ENCODE assay signal across 28 mouse cellular contexts in genomic region chr7:16871600-16871999, GRCm38 (mm10). TPM values are rescaled to one million over a fixed set of nuclear protein-coding genes. Genes with fewer than 3 reads are reported as not detected.
DNase-seq lines count a peak whose midpoint lies in the region; ATAC-seq and TF ChIP-seq lines count a peak whose summit lies in the region.
"Had no signal": no experiment of that assay in that cellular context is flagged by ENCODE, and none has a peak within 500 bp of the region (broad histone marks: within the 10 kb centered on the region; RNA-seq: fewer than 3 reads in every experiment).

No protein-coding gene starts in this region.

- H3K79me2 ChIP-seq in MEL (ENCODE audit: control insufficient read depth, insufficient read depth, low read length, poor library complexity), result no peaks in the 10 kb centered on the region; the same call in 1 of the 2 replicates

- H3K4me1 ChIP-seq in limb, embryonic 13.5 days, result peaks cover 13% of the 10 kb centered on the region
- peaks cover 24% of the 10 kb centered on the region for H3K4me1 ChIP-seq in limb, embryonic 10.5 days
- no peaks in the 10 kb centered on the region; a peak in 1 of 4 replicates for H3K4me1 ChIP-seq in MEL (ENCODE audit: control insufficient read depth in 1 of 2, insufficient read depth in 2 of 2, low read length in 2 of 2)
- H3K4me1 ChIP-seq in midbrain, embryonic 11.5 days (ENCODE audit: control insufficient read depth, insufficient read depth, low read length), result peaks cover 11% of the 10 kb centered on the region

- no peak overlapping the region for H3K4me2 ChIP-seq in limb, embryonic 13.5 days (replicated peaks)
- no peak overlapping the region for H3K4me2 ChIP-seq in midbrain, embryonic 11.5 days
- H3K4me2 ChIP-seq: embryonic facial prominence, embryonic 13.5 days; forebrain, embryonic 13.5 days; heart, embryonic 12.5 days; heart, embryonic 15.5 days; hindbrain, embryonic 14.5 days had no signal

- TF ChIP-seq EP300 in MEL (IDR thresholded peaks at IDR 0.05; ENCODE audit: low read depth in 1 of 2, low read length in 2 of 2), result no peak

- H3K27ac ChIP-seq in limb, embryonic 13.5 days, result 0 out of 2 replicates have a peak overlapping the region, but pooled peaks have one; percentile 22
- H3K27ac ChIP-seq in limb, embryonic 10.5 days, result no peak overlapping the region
- no peak overlapping the region for H3K27ac ChIP-seq in MEL (ENCODE audit: control insufficient read depth, low read depth, low read length)
- no peak overlapping the region for H3K27ac ChIP-seq in midbrain, embryonic 11.5 days (ENCODE audit: low read depth, low read length)
- H3K27ac ChIP-seq: embryonic facial prominence, embryonic 10.5 days; embryonic facial prominence, embryonic 13.5 days; forebrain, embryonic 13.5 days; heart, embryonic 15.5 days; hindbrain, embryonic 14.5 days; hindbrain, postnatal 0 days had no signal

- H3K36me3 ChIP-seq in limb, embryonic 13.5 days, result peaks cover 49% of the 10 kb centered on the region
- peaks cover 50% of the 10 kb centered on the region for H3K36me3 ChIP-seq in limb, embryonic 10.5 days
- peaks cover 0 to 4% of the 10 kb centered on the region in 2 experiments; a peak in 2 of 4 replicates for H3K36me3 ChIP-seq in MEL (ENCODE audit: control insufficient read depth in 1 of 2, insufficient read depth in 2 of 2, low read length in 2 of 2)
- no peaks in the 10 kb centered on the region for H3K36me3 ChIP-seq in midbrain, embryonic 11.5 days (ENCODE audit: control insufficient read depth, insufficient read depth, low read length)

- H3K9ac ChIP-seq in limb, embryonic 13.5 days, result no peak overlapping the region
- H3K9ac ChIP-seq in MEL (ENCODE audit: control insufficient read depth, low read depth, low read length, poor library complexity, severe bottlenecking), result no peak overlapping the region
- H3K9ac ChIP-seq in midbrain, embryonic 11.5 days (ENCODE audit: low read length), result no peak overlapping the region
- H3K9ac ChIP-seq: embryonic facial prominence, embryonic 13.5 days; forebrain, embryonic 13.5 days; heart, embryonic 12.5 days; heart, embryonic 15.5 days; hindbrain, embryonic 14.5 days had no signal

- ATAC-seq in limb, embryonic 13.5 days (ENCODE audit: low FRiP score, low read depth), result no peak
- ATAC-seq in midbrain, embryonic 11.5 days (ENCODE audit: low FRiP score), result no peak
- ATAC-seq: forebrain, embryonic 13.5 days; forebrain, embryonic 16.5 days; hindbrain, postnatal 0 days; inflammation-experienced regulatory T-cells, adult 6 months; intestine, embryonic 16.5 days had no signal

- WGBS in limb, embryonic 13.5 days, result 78% methylated on average over 10 of the region's 10 CpGs
- WGBS in limb, embryonic 10.5 days, result 79% methylated on average over 10 of the region's 10 CpGs
- 87% methylated on average over 10 of the region's 10 CpGs for WGBS in midbrain, embryonic 11.5 days

- TF ChIP-seq CTCF in MEL (IDR thresholded peaks at IDR 0.05 in 2 of 3, conservative IDR thresholded peaks at IDR 0.05 in 1 of 3; ENCODE audit: control insufficient read depth in 1 of 3, insufficient read depth in 1 of 3, low read depth in 2 of 3, low read length in 3 of 3, poor library complexity in 1 of 3, severe bottlenecking in 1 of 3), result no peak

- no peaks in the 10 kb centered on the region for H3K27me3 ChIP-seq in limb, embryonic 13.5 days
- no peaks in the 10 kb centered on the region for H3K27me3 ChIP-seq in limb, embryonic 10.5 days (ENCODE audit: low read depth, poor library complexity, severe bottlenecking)
- H3K27me3 ChIP-seq in MEL (ENCODE audit: control insufficient read depth in 1 of 2, insufficient read depth in 2 of 2, low read length in 2 of 2), result no peaks in the 10 kb centered on the region
- no peaks in the 10 kb centered on the region for H3K27me3 ChIP-seq in midbrain, embryonic 11.5 days (ENCODE audit: control insufficient read depth, insufficient read depth, low read length)
- H3K27me3 ChIP-seq: embryonic facial prominence, embryonic 13.5 days; forebrain, embryonic 13.5 days; heart, embryonic 12.5 days; heart, embryonic 15.5 days had no signal

- no peak for DNase-seq in limb, embryonic 10.5 days (ENCODE audit: low spot score)
- DNase-seq in 3T3-L1 (ENCODE audit: low read depth, low spot score), result peak; percentile 60
- DNase-seq in MEL (ENCODE audit: low read depth, low spot score), result peak; percentile 51
- DNase-seq in ZHBTc4 (ENCODE audit: low read depth, low spot score), result peak; percentile 55
- DNase-seq in midbrain, embryonic 11.5 days (ENCODE audit: low spot score, missing footprints), result no peak
- DNase-seq in c-Kit-positive CD71-positive TER-119-positive erythroid progenitor cells, embryonic 14.5 days (ENCODE audit: low spot score), result no peak
- DNase-seq: adrenal gland, adult 2 months; adrenal gland, postnatal 14 days; cerebellum, adult 8-10 months; cerebellum, postnatal 10 days; cerebellum, postnatal 36 days; embryo, embryonic 11 days; gastrocnemius, postnatal 25 days; heart, adult 18-20 months; heart, postnatal 10 days; heart, postnatal 4 days had no signal

- TF ChIP-seq RAD21 in MEL (IDR thresholded peaks at IDR 0.05; ENCODE audit: low read depth, low read length), result no peak

- no peak overlapping the region for H3K4me3 ChIP-seq in limb, embryonic 13.5 days
- H3K4me3 ChIP-seq in limb, embryonic 10.5 days, result no peak overlapping the region
- H3K4me3 ChIP-seq in MEL (ENCODE audit: control insufficient read depth in 1 of 2, insufficient read depth in 1 of 2, low read depth in 2 of 2, low read length in 2 of 2), result no peak overlapping the region
- no peak overlapping the region for H3K4me3 ChIP-seq in midbrain, embryonic 11.5 days (ENCODE audit: low read depth, low read length)
- H3K4me3 ChIP-seq: embryonic facial prominence, embryonic 10.5 days; embryonic facial prominence, embryonic 13.5 days; erythroblast, embryonic 14.5 days; forebrain, embryonic 13.5 days; heart, embryonic 12.5 days; heart, embryonic 15.5 days had no signal

- TF ChIP-seq POLR2A in MEL (IDR thresholded peaks at IDR 0.05; ENCODE audit: control insufficient read depth in 1 of 2, insufficient read depth in 1 of 2, low read depth in 1 of 2, low read length in 2 of 2, poor library complexity in 1 of 2), result no peak

- no peaks in the 10 kb centered on the region for H3K9me3 ChIP-seq in limb, embryonic 13.5 days
- no peaks in the 10 kb centered on the region for H3K9me3 ChIP-seq in limb, embryonic 10.5 days (replicated peaks)
- no peaks in the 10 kb centered on the region for H3K9me3 ChIP-seq in MEL (replicated peaks; ENCODE audit: insufficient read depth, low read length)
- H3K9me3 ChIP-seq in midbrain, embryonic 11.5 days (ENCODE audit: control insufficient read depth, low read length), result no peaks in the 10 kb centered on the region
- H3K9me3 ChIP-seq: embryonic facial prominence, embryonic 10.5 days; embryonic facial prominence, embryonic 13.5 days; forebrain, embryonic 13.5 days; heart, embryonic 12.5 days; heart, embryonic 15.5 days had no signal

TF ChIP-seq in MEL, 35 proteins besides CTCF, POLR2A, EP300 and RAD21 (continues in another document):
- TF ChIP-seq POLR2AphosphoS2 (IDR thresholded peaks at IDR 0.05; ENCODE audit: low read length) (no peak), JUND (IDR thresholded peaks at IDR 0.05; ENCODE audit: low read depth, low read length) (no peak), NELFE (IDR thresholded peaks at IDR 0.05; ENCODE audit: low read depth, low read length) (no peak), RCOR1 (IDR thresholded peaks at IDR 0.05; ENCODE audit: low read depth, low read length) (no peak)

RNA-seq across cellular contexts. Expression of gene Dact3, which starts 3.5 kb away (rescaled TPM):
- polyA plus RNA-seq in limb, embryonic 13.5 days (2015; fragmentation: Nextera tagmentation; extraction: Ambion mirVana), result 5.1 and 6.1 TPM in 2 replicates
- polyA plus RNA-seq in limb, embryonic 10.5 days (2016; fragmentation: Nextera tagmentation; extraction: Ambion mirVana), result 7.0 and 8.2 TPM in 2 replicates
- total RNA-seq in MEL (2012; rRNA removed), result 0.31 and 0.49 TPM in 2 replicates
- 1 to 10 TPM in 1 of 2 experiments, not detected in 1; 2.1 TPM for polyA plus RNA-seq in MEL (2012; ENCODE audit: insufficient read depth in 1 of 2, insufficient read length in 2 of 2, low read depth in 1 of 2, low replicate concordance in 2 of 2, missing spikeins in 1 of 2)
- 4.8 and 5.3 TPM in 2 replicates for polyA plus RNA-seq in midbrain, embryonic 11.5 days (2014; fragmentation: Nextera tagmentation; extraction: Ambion mirVana)
- polyA plus RNA-seq: inflammation-experienced regulatory T-cells, adult 6 months had no signal

RNA-seq across cellular contexts. Expression of gene Gng8, which starts 20.0 kb away (rescaled TPM):
- polyA plus RNA-seq in limb, embryonic 13.5 days (2015; fragmentation: Nextera tagmentation; extraction: Ambion mirVana), result 15.4 and 16.0 TPM in 2 replicates
- polyA plus RNA-seq in limb, embryonic 10.5 days (2016; fragmentation: Nextera tagmentation; extraction: Ambion mirVana), result 15.4 and 18.5 TPM in 2 replicates
- 0.39 TPM in 1 of 2 replicates, not detected in the other for total RNA-seq in MEL (2012; rRNA removed)
- polyA plus RNA-seq in MEL (2012; ENCODE audit: insufficient read depth in 1 of 2, insufficient read length in 2 of 2, low read depth in 1 of 2, low replicate concordance in 2 of 2, missing spikeins in 1 of 2), result 1 to 10 TPM in 1 of 2 experiments, not detected in 1; 2.2 TPM
- 9.7 and 10.2 TPM in 2 replicates for polyA plus RNA-seq in midbrain, embryonic 11.5 days (2014; fragmentation: Nextera tagmentation; extraction: Ambion mirVana)
- total RNA-seq: gastrocnemius, postnatal 25 days had no signal
- polyA plus RNA-seq: erythroblast, embryonic 14.5 days; inflammation-experienced regulatory T-cells, adult 6 months had no signal

RNA-seq across cellular contexts. Expression of gene Prkd2, which starts 28.9 kb away (rescaled TPM):
- 20.8 and 20.9 TPM in 2 replicates for polyA plus RNA-seq in limb, embryonic 13.5 days (2015; fragmentation: Nextera tagmentation; extraction: Ambion mirVana)
- 15.0 and 15.6 TPM in 2 replicates for polyA plus RNA-seq in limb, embryonic 10.5 days (2016; fragmentation: Nextera tagmentation; extraction: Ambion mirVana)
- 2.1 and 2.9 TPM in 2 replicates for total RNA-seq in MEL (2012; rRNA removed)
- polyA plus RNA-seq in MEL (2012; ENCODE audit: insufficient read depth in 1 of 2, insufficient read length in 2 of 2, low read depth in 1 of 2, low replicate concordance in 2 of 2, missing spikeins in 1 of 2), result 1 to 10 TPM in 1 of 2 experiments, not detected in 1; 8.7 TPM
- 9.2 and 10.3 TPM in 2 replicates for polyA plus RNA-seq in midbrain, embryonic 11.5 days (2014; fragmentation: Nextera tagmentation; extraction: Ambion mirVana)

RNA-seq across cellular contexts. Expression of gene Ptgir, which starts 34.7 kb away (rescaled TPM):
- polyA plus RNA-seq in limb, embryonic 13.5 days (2015; fragmentation: Nextera tagmentation; extraction: Ambion mirVana), result 2.0 TPM in 2 replicates
- polyA plus RNA-seq in limb, embryonic 10.5 days (2016; fragmentation: Nextera tagmentation; extraction: Ambion mirVana), result 0.18 and 0.43 TPM in 2 replicates
- 19.6 and 22.8 TPM in 2 replicates for total RNA-seq in MEL (2012; rRNA removed)
- 10 to 100 TPM in 1 of 2 experiments, not detected in 1; 23.7 TPM for polyA plus RNA-seq in MEL (2012; ENCODE audit: insufficient read depth in 1 of 2, insufficient read length in 2 of 2, low read depth in 1 of 2, low replicate concordance in 2 of 2, missing spikeins in 1 of 2)
- 0.94 and 1.2 TPM in 2 replicates for polyA plus RNA-seq in midbrain, embryonic 11.5 days (2014; fragmentation: Nextera tagmentation; extraction: Ambion mirVana)
- polyA plus RNA-seq: hindbrain, embryonic 14.5 days had no signal

RNA-seq across cellular contexts. Expression of gene Calm3, which starts 52.3 kb away (rescaled TPM):
- 103 and 115 TPM in 2 replicates for polyA plus RNA-seq in limb, embryonic 13.5 days (2015; fragmentation: Nextera tagmentation; extraction: Ambion mirVana)
- 127 and 134 TPM in 2 replicates for polyA plus RNA-seq in limb, embryonic 10.5 days (2016; fragmentation: Nextera tagmentation; extraction: Ambion mirVana)
- 450 and 482 TPM in 2 replicates for total RNA-seq in MEL (2012; rRNA removed)
- 1,000 to 10,000 TPM in 1 of 2 experiments, 100 to 1,000 TPM in 1; 515 to 1,030 TPM for polyA plus RNA-seq in MEL (2012; ENCODE audit: insufficient read depth in 1 of 2, insufficient read length in 2 of 2, low read depth in 1 of 2, low replicate concordance in 2 of 2, missing spikeins in 1 of 2)
- 284 and 295 TPM in 2 replicates for polyA plus RNA-seq in midbrain, embryonic 11.5 days (2014; fragmentation: Nextera tagmentation; extraction: Ambion mirVana)

Comparison
In these comparisons a context has a peak if more than half of its experiments do, and no peak if none do; other contexts are left out.
1. DNase-seq: peak in 3T3-L1 (single experiment), MEL (single experiment) and ZHBTc4 (single experiment); none in limb, embryonic 10.5 days (single experiment), midbrain, embryonic 11.5 days (single experiment) and c-Kit-positive CD71-positive TER-119-positive erythroid progenitor cells, embryonic 14.5 days (single experiment).